Mouse (Mus musculus): ENCODE measurements around the gene Asb16.

DNA sequence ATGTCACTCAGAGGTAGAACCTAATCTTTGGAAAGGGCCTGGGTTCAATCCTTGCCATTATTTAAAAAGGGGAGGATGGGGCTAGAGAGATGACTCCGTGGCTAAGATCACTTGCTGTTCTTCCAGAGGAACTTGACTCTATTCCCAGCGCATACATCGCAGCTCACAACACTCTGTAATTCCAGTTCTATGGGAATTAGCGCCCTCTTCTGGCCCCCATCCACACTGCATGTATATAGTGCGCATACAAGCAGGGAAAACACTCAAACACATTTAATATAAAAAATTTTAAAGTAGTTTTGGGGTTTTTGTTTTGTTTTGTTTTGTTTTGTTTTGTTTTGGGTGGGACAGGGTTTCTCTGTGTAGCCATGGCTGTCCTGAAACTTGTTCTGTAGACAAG is 26.7 kb upstream of the Asb16 start:
- TF ChIP-seq POLR2A (IDR thresholded peaks at IDR 0.05; ENCODE audit: low read depth, low read length) (no peak), CTCF (conservative IDR thresholded peaks at IDR 0.05; ENCODE audit: insufficient read depth, insufficient read length, low read depth, low read length) (no peak)
